Mouse (Mus musculus): ENCODE data around the gene Sae1.

The Sae1 gene

GRCm38 (mm10) chr7:16284001-16284400 lies 103.6 kb downstream of the Sae1 start:
- no peak for DNase-seq (ENCODE audit: low spot score in 2 of 2)

GRCm38 (mm10) chr7:16282334-16282733 lies 105.3 kb downstream of the Sae1 start:
- DNase-seq (ENCODE audit: low spot score in 2 of 2): no peak

GRCm38 (mm10) chr7:16280721-16281120 lies 106.9 kb downstream of the Sae1 start:
- no peak for DNase-seq (ENCODE audit: low spot score in 2 of 2)

- DNase-seq (ENCODE audit: low spot score in 2 of 2): no peak
Observed at GRCm38 (mm10) chr7:16274922-16275890, 112.4 kb downstream of the Sae1 start.

GRCm38 (mm10) chr7:16273766-16274140 lies 113.9 kb downstream of the Sae1 start:
- DNase-seq (ENCODE audit: low spot score in 2 of 2): peak; percentile 62 to 74

GRCm38 (mm10) chr7:16273081-16273765 lies 114.4 kb downstream of the Sae1 start, which contains the start of gene Inafm1:
Inafm1 (minus strand) TSS chr7:16273617.
- DNase-seq (ENCODE audit: low spot score in 2 of 2): peak; percentile 77

- peak; percentile 66 to 77 for DNase-seq (ENCODE audit: low spot score in 2 of 2)
Observed at GRCm38 (mm10) chr7:16272681-16273080, 114.9 kb downstream of the Sae1 start.

- DNase-seq (ENCODE audit: low spot score in 2 of 2): no peak
Observed at GRCm38 (mm10) chr7:16271139-16271538, 116.5 kb downstream of the Sae1 start.

Measured in right cerebral cortex, adult 2 months (tissue).